Mouse (Mus musculus): ENCODE measurements around the gene Cmtm7.

DNA sequence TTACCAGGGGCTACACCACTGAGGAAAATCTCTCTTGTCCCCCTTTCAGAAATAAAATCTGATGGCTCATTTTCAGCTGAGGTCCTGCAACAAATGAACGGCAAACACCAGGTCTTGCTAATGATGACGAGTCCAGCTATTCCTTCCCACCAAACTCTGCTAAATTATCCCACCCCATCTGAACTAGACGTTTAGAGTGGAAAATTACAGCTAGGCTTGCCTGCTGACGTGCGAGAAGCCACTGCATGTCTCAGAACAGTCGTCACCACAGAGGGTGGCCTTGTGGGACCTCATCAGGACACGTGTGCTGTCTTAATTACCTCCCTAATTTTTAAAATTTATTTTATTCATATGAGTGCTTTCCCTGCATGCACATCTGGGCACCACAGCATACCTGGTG lies 10.1 kb downstream of the Cmtm7 start:
- TF ChIP-seq POLR2A (IDR thresholded peaks at IDR 0.05; ENCODE audit: insufficient read length, low read depth), result no peak
- TF ChIP-seq TCF3 (IDR thresholded peaks at IDR 0.05; ENCODE audit: insufficient read length, low read depth), result no peak
- no peak for TF ChIP-seq TCF12 (IDR thresholded peaks at IDR 0.05; ENCODE audit: insufficient read depth, poor library complexity, severe bottlenecking)

Measured in myocyte (in vitro differentiated cells).